Mouse (Mus musculus) G1E-ER4 (cell line): ENCODE data around the gene Npepl1. TPM values are rescaled to one million over a fixed set of nuclear protein-coding genes. Genes with fewer than 3 reads are reported as not detected.

Source experiments
- GATA1 ChIP-seq: IDR thresholded peaks from one replicate; pipeline ENCODE4 v1.8.0; 2012; ENCODE audit warnings: low read length, inconsistent platforms
- polyA plus RNA-seq: library from polyadenylated mRNA; stranded (reverse); fragments of >175 nt; gene quantifications from 2 replicates; pipeline ENCODE4 v1.2.3, GENCODE M21; 2012

Gene Npepl1
- polyA plus RNA-seq, 1 experiment, result 282 TPM

DNA sequence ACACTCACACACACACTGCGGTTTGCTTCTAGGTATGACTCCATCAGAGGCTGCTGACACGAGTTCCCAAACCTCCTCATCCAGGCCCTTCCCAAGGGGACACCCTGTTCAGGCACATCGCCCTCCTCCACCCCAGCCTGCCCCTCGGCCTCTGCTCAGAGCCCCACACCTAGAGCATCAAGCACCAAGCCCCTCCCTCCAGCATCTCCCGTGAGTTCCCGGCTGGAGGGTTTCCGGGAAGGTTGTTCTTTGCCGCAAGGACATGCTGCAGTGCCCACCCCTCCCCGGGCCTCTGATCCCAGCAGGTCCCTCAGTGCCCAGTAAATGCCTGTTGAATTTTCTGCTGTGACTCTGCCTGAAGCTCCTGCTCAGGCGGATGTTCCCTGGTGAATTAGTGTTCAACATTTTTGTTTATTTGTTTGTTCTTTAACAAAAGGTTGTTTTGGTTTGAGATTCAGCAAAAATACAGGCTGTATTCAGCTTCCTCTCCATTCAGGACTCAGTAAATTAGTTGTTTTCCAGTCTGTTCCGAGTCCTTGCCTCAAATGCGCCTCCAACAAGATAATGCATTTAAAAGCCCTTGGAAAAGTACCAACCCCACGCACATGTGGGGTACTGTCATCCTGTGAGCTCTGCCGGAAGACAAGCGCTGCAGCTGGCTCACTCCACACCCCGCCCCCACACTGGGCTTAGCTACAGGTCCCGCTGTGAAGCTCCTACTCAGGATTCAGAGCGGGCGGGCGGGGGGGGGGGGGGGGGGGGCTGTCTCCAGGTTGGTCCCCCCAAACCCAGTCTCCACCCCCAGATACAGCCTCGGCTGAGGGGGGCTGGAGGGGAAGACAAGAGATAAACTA lies 16.6 kb downstream of the Npepl1 start:
- TF ChIP-seq GATA1, result no peak

DNA sequence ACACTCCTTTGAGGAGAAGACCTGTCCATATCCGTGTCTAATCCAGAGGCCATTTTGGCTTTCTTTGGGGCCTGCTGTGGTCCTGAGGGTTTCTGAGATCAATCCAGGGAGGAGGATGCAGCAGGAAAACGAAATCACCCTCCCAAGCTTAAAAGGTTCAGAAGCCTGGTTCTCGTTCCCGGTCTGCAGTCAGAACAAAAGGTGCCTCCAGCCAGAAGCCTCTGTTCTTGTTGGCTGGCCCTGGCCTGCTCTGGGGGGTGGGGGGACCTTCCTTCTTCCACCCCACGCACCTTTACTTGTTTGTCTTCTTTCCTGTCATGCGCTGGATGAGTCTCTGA lies 17.2 kb downstream of the Npepl1 start:
- TF ChIP-seq GATA1, result no peak

DNA sequence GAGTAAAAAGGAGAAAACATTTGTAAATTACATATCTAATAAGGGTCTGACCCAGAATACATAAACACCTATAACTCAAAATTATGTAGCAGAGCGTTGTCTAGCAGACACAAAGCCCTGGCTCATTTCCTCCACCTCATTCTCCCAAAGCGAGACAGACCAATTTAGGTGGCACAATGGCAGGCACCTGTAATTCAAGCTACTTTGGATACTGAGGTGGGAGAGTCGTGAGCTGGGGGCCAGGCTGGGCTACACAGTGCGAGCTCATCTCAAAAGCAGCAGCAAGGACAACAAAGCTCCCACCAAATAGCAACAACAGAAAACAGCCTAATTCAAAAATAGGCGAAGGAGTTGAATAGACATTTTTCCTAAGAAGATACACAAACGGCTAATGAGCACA lies 18.8 kb downstream of the Npepl1 start:
- TF ChIP-seq GATA1, result no peak

DNA sequence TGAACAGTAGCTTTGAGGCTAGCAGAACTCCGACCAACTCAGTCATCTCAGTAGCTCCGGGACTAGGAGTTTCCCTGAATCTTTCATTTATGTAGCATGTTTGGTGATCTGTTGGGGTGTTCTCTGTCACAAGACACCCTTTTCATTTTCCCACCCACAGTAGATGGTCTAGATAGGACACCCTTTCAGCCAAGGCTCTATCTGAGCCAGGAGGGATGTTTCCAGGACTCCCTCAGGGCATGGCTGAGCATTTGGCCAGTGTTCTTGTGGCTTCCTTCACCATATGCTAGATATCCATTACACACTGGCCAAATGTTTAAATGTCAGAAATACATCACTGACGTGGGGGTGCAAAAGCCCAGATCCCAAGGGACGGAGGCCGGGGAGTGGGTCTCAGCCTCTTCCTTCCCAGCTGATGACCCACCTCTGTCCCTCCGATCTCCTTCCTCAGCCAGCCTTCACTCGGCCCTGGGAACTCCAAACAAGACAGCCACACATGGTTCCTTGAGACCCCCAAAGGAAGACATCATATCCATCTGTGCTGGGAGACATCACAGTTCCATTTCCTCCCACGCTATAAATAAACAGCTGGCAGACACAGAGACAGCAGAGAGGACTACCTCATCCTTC lies 20.4 kb downstream of the Npepl1 start:
- no peak for TF ChIP-seq GATA1

DNA sequence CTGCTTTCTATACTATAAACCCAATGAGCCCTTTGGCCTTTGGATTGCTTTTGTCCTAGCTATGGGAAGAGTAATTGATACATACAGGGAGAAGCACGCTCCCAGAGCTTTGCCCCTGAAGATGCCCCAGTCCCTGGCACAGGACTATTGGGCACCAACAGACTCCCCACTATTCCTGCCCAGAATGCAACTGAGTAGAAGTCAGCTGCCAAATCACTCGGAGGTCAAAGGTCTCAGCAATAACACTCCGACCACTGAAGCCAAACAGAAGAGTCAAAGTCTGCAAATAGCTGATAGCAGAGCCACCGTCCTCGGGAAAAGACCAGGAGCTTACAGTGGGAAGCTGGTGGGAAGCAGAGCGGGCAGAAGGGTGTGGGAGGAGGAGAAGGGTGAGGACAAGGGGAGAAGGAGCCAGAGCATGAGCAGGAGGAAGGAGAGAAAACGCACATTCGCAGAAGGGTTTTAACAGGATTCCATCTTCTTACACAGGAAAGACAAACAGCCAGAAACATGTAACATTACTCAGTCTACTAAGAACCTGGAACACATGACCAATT lies 22.3 kb downstream of the Npepl1 start:
- TF ChIP-seq GATA1, result no peak

DNA sequence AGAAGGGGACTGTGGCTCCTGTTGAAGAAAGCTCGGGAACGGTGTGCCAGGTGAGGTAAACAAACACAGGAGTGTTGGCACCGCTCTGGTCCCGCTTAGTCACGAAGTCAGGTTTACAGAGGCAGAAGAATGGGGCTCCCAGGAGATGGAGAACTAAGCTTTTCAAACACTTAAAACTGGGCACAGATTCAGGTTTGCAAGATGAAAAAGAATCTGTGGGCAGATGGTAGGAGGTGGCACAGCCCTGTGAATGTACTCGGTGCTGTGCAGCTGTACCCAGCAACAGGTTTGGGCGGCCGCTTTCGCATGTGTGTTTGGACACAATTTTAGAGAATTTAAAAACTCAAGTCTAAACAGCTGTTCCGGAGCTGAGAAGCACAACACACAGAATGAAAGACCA lies 48.9 kb downstream of the Npepl1 start:
- no peak for TF ChIP-seq GATA1

DNA sequence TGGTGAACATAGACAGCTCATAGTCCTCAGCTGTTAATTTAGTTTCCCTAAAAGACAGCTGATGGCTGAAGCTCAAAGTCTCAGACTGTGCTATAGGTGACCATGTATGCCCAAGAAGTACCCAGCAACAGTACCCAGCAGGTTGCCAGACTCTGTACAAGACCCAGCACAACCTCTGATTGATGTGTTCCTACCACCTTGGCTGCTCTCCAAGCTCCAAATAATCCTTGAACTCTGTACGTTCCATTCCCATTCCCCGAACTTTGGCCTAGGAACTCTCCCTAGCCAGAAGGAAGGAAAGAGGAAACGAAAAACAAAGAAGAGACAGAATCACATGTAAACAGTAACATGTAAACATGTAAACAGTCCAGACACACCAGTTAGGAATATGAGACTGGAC lies 50.3 kb downstream of the Npepl1 start:
- TF ChIP-seq GATA1, result no peak

Other genes starting within 250 kb of the Npepl1 start
- 43.3 and 74.3 TPM in 2 replicates for gene Stx16, start 34.0 kb upstream of the Npepl1 start, polyA plus RNA-seq
- gene Gnas, start 174.0 kb downstream of the Npepl1 start, polyA plus RNA-seq, result 904 and 929 TPM in 2 replicates
- 0.33 and 0.42 TPM in 2 replicates for gene Gm20721, start 236.4 kb downstream of the Npepl1 start, polyA plus RNA-seq